Mouse (Mus musculus): ENCODE data around the gene Tulp1. TPM values are rescaled to one million over a fixed set of nuclear protein-coding genes. Genes with fewer than 3 reads are reported as not detected.
"Not testable (repeated sequence)": the region's sequence is repeated elsewhere in the genome, so short reads cannot be mapped to it uniquely, and the experiment has no call there.

Gene Tulp1
- polyA plus RNA-seq, 1 experiment from 2014 or later, result 4.0 TPM

DNA sequence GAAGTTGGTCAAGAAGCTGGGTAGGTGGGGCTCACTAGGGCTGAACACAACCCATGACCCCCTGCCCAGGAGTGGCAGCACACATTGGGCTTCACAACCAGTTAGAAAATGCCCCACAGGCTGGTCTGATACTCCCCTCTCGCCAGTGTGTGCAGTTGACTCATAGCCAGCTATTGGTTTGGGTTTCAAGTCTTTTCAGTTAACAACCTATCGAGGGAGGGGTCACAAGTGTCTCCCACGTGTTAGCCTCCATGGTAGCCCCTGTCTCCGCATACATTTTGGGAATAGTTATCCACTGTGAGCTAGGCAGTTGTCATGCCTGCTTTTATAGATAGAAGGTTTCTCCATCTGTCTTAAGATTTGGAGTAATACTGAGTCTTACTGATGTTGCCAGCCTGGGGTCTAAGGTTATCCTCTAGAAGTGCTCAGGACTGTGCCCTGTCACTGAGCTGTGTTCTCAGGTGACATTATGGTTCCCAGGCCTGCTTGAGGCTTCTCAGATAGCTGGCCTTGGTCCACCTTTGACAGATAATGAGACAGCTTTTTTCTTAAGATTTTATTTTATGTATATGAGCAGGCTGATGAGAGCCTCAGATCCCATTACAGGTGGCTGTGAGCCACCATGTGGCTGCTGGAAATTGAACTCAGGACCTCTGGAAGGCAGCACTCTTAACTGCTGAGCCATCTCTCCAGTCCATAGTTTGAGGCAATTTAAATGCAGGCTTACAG lies 35.4 kb downstream of the Tulp1 start:
- peak overlapping the region; percentile 98 for H3K4me3 ChIP-seq
- peaks cover 74% of the 10 kb centered on the region for H3K36me3 ChIP-seq
- DNase-seq (ENCODE audit: low spot score), result peak; percentile 24
- H3K9me3 ChIP-seq, result peaks cover 1% of the 10 kb centered on the region; the same call in 1 of the 2 replicates
- peak overlapping the region; percentile 98 for H3K27ac ChIP-seq
- WGBS, result 5% methylated on average over 4 of the region's 4 CpGs
- peaks cover 65% of the 10 kb centered on the region for H3K4me1 ChIP-seq (replicated peaks)
- H3K27me3 ChIP-seq (ENCODE audit: insufficient read depth, poor library complexity, severe bottlenecking), result 0 out of 2 replicates have a peak, but pooled peaks cover 7% of the 10 kb centered on the region

DNA sequence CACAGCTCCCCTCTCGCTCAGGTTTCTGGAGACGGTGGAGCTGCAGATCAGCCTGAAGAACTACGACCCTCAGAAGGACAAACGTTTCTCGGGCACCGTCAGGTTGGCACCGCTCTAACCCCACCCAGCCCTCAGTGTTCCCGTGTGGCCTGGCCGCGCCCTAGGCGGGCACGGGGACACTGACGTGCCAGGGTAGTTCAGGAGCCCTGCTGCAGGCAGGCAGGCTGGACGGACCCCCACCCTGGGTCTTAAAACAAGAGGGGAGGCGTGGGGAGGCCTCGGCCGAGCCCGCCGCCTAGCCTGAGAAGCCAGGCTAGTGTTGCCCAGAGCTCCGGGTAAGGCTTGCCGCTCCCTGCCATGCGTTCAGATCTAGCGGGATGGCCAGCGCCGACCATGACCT lies 36.1 kb downstream of the Tulp1 start:
- H3K27me3 ChIP-seq (ENCODE audit: insufficient read depth, poor library complexity, severe bottlenecking), result 0 out of 2 replicates have a peak, but pooled peaks cover 7% of the 10 kb centered on the region
- 1% methylated on average over 25 of the region's 25 CpGs for WGBS
- DNase-seq (ENCODE audit: low spot score), result peak; percentile 47

DNA sequence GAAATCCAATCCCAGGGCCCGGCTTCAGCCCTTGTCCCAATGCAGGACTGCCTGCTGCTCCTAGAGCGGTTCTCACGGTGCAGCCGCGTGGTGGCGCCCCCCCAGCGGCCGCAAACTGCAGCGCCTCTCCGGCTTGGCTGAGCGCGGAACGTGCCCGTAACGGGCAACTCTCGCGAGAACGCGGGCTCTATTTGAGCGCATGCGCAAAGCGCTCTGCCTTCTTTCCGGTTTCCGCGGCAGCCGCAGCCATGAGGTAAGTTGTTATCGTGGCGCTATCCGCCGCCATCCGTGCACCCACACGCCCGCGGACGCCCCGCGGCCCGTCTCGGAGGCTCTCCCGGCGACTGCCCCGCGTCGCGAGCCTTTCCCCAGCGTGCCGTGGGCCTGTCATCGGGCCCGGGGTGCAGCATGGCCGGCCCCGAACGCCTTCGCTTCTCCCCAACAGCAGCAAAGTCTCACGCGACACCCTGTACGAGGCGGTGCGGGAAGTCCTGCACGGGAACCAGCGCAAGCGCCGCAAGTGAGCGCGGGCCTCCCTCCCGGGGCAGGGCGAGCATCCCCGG lies 36.6 kb downstream of the Tulp1 start, which contains the start of gene Rpl10a:
Rpl10a (plus strand) TSS at position 106 of the 563 bp plus-strand sequence.
- H3K4me1 ChIP-seq (replicated peaks), result peaks cover 60% of the 10 kb centered on the region
- H3K9me3 ChIP-seq, result peaks cover 6% of the 10 kb centered on the region; the same call in 1 of the 2 replicates
- H3K36me3 ChIP-seq, result peaks cover 78% of the 10 kb centered on the region
- peak within 1 kb of the TSS; percentile 98 for H3K27ac ChIP-seq
- peak within 1 kb of the TSS; percentile 98 for H3K4me3 ChIP-seq
- under 1% methylated on average over 67 of the region's 67 CpGs for WGBS
- DNase-seq (ENCODE audit: low spot score), result peak; percentile 98
- H3K27me3 ChIP-seq (ENCODE audit: insufficient read depth, poor library complexity, severe bottlenecking), result 0 out of 2 replicates have a peak, but pooled peaks cover 5% of the 10 kb centered on the region

More for the DNA sequence above, 36.1 kb downstream of the Tulp1 start:
- H3K27ac ChIP-seq, result peak overlapping the region; percentile 98
- H3K36me3 ChIP-seq, result peaks cover 76% of the 10 kb centered on the region
- H3K4me3 ChIP-seq, result peak overlapping the region; percentile 98
- H3K9me3 ChIP-seq, result peaks cover 6% of the 10 kb centered on the region; the same call in 1 of the 2 replicates
- peaks cover 65% of the 10 kb centered on the region for H3K4me1 ChIP-seq (replicated peaks)

DNA sequence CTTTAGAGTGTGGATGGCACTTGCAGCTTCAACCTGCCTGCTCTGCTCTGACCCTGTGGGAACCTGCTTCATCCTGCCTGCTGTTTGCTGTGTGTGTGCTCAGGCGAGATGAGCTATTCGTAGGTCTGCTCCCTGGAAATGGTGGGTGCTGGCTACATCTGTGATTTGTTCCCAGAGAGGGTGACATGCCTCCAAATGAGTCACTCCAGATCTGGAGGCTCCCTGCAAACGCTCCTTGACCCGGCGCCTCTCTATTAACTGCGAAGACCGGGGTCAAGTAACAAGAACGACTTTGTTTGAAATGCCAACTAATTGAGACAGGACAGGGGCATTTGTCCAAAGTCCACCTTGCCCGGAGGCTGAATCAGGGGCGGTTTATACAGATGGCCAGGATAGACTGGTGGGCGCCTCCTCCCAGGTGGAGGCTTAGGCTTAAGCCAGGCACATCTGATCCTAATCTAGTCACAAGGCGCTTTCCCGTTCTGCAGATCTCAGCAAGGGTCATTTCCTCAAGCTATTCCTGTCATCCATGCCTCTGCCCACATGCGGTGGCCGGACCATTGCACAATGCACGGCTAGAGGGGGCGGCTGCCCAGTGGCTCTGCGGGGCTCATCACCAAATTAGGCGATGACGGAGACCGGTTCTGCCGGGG lies 37.2 kb downstream of the Tulp1 start:
- Histone ChIP-seq H3K4me3 (peak overlapping the region; percentile 98), H3K36me3 (peaks cover 77% of the 10 kb centered on the region), H3K27ac (peak overlapping the region; percentile 98), H3K4me1 (replicated peaks) (peaks cover 53% of the 10 kb centered on the region), H3K27me3 (ENCODE audit: insufficient read depth, poor library complexity, severe bottlenecking) (no peaks in the 10 kb centered on the region), H3K9me3 (peaks cover 6% of the 10 kb centered on the region; the same call in 1 of the 2 replicates)
- no peak for DNase-seq (ENCODE audit: low spot score)
- 11% methylated on average over 22 of the region's 22 CpGs for WGBS

DNA sequence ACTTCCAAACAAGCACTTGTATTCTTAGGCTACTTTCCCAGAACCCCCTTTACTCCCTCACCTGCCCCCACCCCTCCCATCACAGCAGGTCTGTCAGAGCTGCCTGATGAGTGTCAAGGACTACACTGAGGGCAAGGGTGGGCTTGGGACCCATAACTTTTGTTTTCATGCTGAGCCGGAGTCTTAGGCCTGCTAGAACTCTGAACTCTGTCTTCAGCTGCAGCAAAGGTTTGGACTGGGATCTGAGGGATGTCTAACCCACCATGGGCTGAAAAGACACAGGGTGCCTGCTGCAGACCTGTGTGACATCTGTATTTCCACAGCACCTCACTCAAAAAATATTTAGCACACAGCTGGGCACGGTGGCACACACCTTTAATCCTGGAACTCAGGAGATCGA lies 38.1 kb downstream of the Tulp1 start:
- peaks cover 45% of the 10 kb centered on the region for H3K4me1 ChIP-seq (replicated peaks)

DNA sequence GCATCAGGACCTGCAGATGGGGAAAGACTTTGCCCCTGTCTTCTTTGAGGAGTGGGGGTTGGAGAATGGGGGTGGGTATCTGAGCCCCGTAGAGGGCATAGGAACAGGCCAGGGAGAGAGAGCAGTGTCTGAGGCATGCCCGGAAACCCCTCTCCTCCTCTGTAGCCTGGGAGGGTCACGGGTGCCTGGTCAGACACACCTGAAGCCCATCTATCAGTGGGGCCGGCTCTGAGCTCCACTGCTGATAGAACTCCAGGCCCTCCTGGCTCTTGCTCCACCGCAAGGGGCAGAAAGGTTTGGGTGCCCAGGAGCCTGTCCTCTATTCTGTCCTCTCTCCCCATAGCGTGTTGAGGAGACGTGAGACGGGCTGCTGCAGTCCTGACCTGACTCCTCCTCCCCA lies 39.3 kb downstream of the Tulp1 start:
- H3K36me3 ChIP-seq, result peaks cover 76% of the 10 kb centered on the region
- H3K4me3 ChIP-seq, result no peak overlapping the region
- peaks cover 6% of the 10 kb centered on the region; the same call in 1 of the 2 replicates for H3K9me3 ChIP-seq
- 0 out of 2 replicates have a peak overlapping the region, but pooled peaks have one; percentile 31 for H3K27ac ChIP-seq
- H3K4me1 ChIP-seq (replicated peaks), result peaks cover 36% of the 10 kb centered on the region
- DNase-seq (ENCODE audit: low spot score), result no peak
- WGBS, result 95% methylated on average over 8 of the region's 8 CpGs
- H3K27me3 ChIP-seq (ENCODE audit: insufficient read depth, poor library complexity, severe bottlenecking), result no peaks in the 10 kb centered on the region

More for the DNA sequence above, 38.1 kb downstream of the Tulp1 start:
- Histone ChIP-seq H3K4me3 (no peak overlapping the region), H3K27ac (peak overlapping the region; percentile 98), H3K27me3 (ENCODE audit: insufficient read depth, poor library complexity, severe bottlenecking) (no peaks in the 10 kb centered on the region), H3K9me3 (peaks cover 6% of the 10 kb centered on the region; the same call in 1 of the 2 replicates), H3K36me3 (peaks cover 77% of the 10 kb centered on the region)
- no peak for DNase-seq (ENCODE audit: low spot score)
- whole genome bisulfite sequencing, result 88% methylated on average over 3 of the region's 3 CpGs

DNA sequence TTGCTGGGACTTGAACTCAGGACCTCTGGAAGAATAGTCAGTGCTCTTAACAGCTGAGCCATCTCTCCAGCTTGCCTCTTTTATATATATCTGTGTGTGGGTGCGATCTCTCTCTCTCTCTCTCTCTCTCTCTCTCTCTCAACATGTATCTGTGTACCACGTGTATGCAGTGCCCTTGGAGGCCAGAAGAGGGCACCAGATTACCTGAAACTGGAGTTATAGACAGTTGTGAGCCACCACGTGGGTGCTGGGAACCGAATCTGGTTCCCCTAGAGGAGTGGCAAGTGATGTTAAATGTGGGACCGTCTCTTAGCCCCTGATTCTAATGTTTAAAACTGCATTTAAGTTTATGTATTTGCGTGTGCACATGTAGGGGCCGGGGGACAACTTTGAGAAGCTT lies 40.6 kb downstream of the Tulp1 start:
- 95% methylated on average over 7 of the region's 7 CpGs for WGBS

DNA sequence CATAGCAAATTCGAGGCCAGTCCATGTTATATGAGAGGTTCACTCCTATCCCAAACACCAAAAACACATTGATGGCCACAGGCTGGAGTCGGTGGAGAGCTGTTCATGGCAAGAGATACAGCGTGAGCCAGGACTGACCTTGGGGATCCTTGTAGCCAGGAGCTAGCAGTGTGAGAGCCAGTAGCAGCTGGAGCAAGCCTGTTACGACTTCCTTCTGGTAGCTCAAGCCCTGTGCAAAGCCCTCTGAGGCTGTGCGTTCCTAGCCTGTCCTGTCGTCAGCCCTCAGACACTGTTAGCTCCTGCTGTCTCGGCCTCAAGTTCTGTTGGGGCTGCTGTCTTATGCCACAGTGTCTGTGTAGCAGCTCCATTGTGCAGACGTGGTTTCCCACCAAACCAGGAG lies 41.2 kb downstream of the Tulp1 start:
- WGBS, result 91% methylated on average over 8 of the region's 8 CpGs
- Histone ChIP-seq H3K4me3 (no peak overlapping the region), H3K27me3 (ENCODE audit: insufficient read depth, poor library complexity, severe bottlenecking) (no peaks in the 10 kb centered on the region), H3K27ac (no peak overlapping the region), H3K36me3 (peaks cover 72% of the 10 kb centered on the region), H3K4me1 (replicated peaks) (peaks cover 27% of the 10 kb centered on the region), H3K9me3 (peaks cover 6% of the 10 kb centered on the region; the same call in 1 of the 2 replicates)
- no peak for DNase-seq (ENCODE audit: low spot score)

More for the DNA sequence above, 40.6 kb downstream of the Tulp1 start:
- peaks cover 28% of the 10 kb centered on the region for H3K4me1 ChIP-seq (replicated peaks)
- not testable (repeated sequence) for H3K27ac ChIP-seq; H3K4me3 ChIP-seq; DNase-seq (ENCODE audit: low spot score); H3K9me3 ChIP-seq; H3K27me3 ChIP-seq (ENCODE audit: insufficient read depth, poor library complexity, severe bottlenecking)
- H3K36me3 ChIP-seq, result peaks cover 72% of the 10 kb centered on the region

DNA sequence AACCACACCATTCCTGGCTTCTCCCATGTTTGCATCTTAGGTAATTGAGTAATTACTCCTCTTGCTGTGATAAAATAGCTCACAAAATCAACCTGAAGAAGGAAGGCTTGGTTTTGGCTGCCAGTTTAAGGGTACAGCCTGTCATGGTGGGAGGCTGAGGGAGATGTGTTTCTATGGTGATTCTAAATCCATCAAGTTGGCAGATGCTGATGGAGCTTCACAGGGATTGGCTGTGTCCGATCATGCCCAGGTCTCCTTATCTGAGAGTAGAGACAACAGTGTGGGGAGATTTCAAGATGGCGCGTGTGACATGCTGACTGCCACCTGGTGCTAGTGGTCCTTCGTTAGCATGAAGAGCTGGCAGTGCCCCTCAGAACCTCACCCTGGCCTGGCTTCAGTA lies 43.3 kb downstream of the Tulp1 start:
- Histone ChIP-seq H3K36me3 (peaks cover 93% of the 10 kb centered on the region), H3K27me3 (ENCODE audit: insufficient read depth, poor library complexity, severe bottlenecking) (no peaks in the 10 kb centered on the region), H3K27ac (no peak overlapping the region), H3K4me1 (replicated peaks) (peaks cover 19% of the 10 kb centered on the region), H3K4me3 (no peak overlapping the region), H3K9me3 (peaks cover 6% of the 10 kb centered on the region; the same call in 1 of the 2 replicates)
- WGBS, result 93% methylated on average over 4 of the region's 4 CpGs
- no peak for DNase-seq (ENCODE audit: low spot score)

DNA sequence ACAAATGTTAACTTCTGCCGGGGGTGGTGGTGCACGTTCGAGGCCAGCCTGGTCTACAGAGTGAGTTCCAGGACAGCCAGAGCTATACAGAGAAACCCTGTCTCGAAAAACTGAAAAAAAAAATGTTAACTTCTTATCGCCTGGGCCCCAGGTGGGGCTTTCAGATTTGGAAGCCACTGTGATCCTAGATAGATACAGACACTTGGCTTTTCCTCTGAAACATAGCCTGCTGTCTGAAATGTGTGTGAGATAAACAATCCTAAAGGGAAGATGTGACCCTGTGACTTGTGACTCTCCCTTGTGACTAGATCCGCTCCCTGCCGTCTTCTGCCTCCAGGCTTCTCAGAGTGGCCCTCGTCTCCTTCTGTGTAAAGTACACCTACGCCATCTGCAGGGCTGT lies 47.3 kb downstream of the Tulp1 start:
- 82% methylated on average over 9 of the region's 9 CpGs for WGBS
- Histone ChIP-seq H3K27ac (no peak overlapping the region), H3K4me1 (replicated peaks) (peaks cover 42% of the 10 kb centered on the region), H3K4me3 (no peak overlapping the region), H3K27me3 (ENCODE audit: insufficient read depth, poor library complexity, severe bottlenecking) (no peaks in the 10 kb centered on the region), H3K36me3 (peaks cover 70% of the 10 kb centered on the region), H3K9me3 (no peaks in the 10 kb centered on the region)
- no peak for DNase-seq (ENCODE audit: low spot score)

DNA sequence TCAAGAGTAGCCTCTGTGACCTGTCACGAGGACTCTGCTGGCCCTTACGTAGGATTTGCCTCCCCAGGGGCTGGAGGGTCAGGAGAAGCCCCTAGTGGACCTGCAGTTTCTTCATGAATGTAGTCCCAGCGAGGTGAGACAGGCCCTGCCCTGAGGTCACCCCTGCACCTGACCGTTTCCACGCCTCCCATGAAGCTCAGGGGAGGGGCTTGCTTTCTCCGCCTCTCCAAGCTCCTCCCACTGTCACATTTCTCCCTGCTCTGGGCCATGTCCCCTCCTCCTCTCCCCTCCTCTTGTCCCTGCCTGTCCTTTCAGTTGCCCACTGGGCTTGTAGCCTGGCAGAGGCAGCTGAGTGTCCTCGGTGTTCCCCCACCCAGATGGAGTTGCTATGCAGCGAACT lies 47.9 kb downstream of the Tulp1 start:
- peaks cover 47% of the 10 kb centered on the region for H3K4me1 ChIP-seq (replicated peaks)
- no peak overlapping the region for H3K27ac ChIP-seq
- H3K27me3 ChIP-seq (ENCODE audit: insufficient read depth, poor library complexity, severe bottlenecking), result no peaks in the 10 kb centered on the region
- no peaks in the 10 kb centered on the region for H3K9me3 ChIP-seq
- DNase-seq (ENCODE audit: low spot score), result no peak
- no peak overlapping the region for H3K4me3 ChIP-seq
- 53% methylated on average over 8 of the region's 8 CpGs for WGBS
- H3K36me3 ChIP-seq, result peaks cover 64% of the 10 kb centered on the region

DNA sequence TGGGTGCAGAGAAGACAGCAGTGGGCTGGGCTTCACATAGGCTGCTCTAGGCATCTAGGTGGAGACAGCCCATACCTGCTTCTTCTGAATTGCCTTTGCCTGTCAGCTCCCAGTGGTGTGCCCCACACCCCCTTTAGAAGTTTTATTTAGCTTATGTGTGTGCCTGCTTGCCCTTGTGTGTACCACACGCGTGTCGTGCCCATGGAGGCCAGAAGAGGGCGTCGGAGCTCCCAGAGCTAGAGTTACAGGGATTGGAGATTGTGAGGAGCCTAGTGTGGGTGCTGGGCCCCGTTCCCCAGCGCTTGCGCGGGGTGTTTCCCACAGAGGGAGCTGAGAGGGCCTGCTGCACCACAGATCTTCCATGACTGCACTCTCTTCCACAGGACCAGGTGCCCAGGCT lies 48.5 kb downstream of the Tulp1 start:
- peaks cover 59% of the 10 kb centered on the region for H3K36me3 ChIP-seq
- H3K9me3 ChIP-seq, result no peaks in the 10 kb centered on the region
- 87% methylated on average over 9 of the region's 9 CpGs for WGBS
- H3K27me3 ChIP-seq (ENCODE audit: insufficient read depth, poor library complexity, severe bottlenecking), result no peaks in the 10 kb centered on the region
- H3K27ac ChIP-seq, result 0 out of 2 replicates have a peak overlapping the region, but pooled peaks have one; percentile 66
- DNase-seq (ENCODE audit: low spot score), result no peak
- H3K4me3 ChIP-seq, result no peak overlapping the region
- peaks cover 47% of the 10 kb centered on the region for H3K4me1 ChIP-seq (replicated peaks)
